Mouse (Mus musculus) E14TG2a.4 (cell line): ENCODE measurements around the gene Poldip2.

Experiments used
- CTCF ChIP-seq: conservative IDR thresholded peaks from 2 replicates; pipeline ENCODE4 v1.5.1; 2014; ENCODE audit warnings: low read length
- POU5F1 ChIP-seq: IDR thresholded peaks from 2 replicates; pipeline ENCODE4 v1.6.1; 2014; ENCODE audit warnings: low read length, borderline replicate concordance

- TF ChIP-seq POU5F1 (no peak), CTCF (no peak)
These were observed 56.8 kb downstream of the Poldip2 start for GRCm38 (mm10) chr11:78568827-78569226.
